Mouse (Mus musculus) embryonic facial prominence, embryonic 15.5 days (tissue): ENCODE results near the gene Cdk2ap2. TPM values are rescaled to one million over a fixed set of nuclear protein-coding genes. Genes with fewer than 3 reads are reported as not detected.
"Not testable (repeated sequence)": the region's sequence is repeated elsewhere in the genome, so short reads cannot be mapped to it uniquely, and the experiment has no call there.

Experiments used
- ATAC-seq: fragments of 200-750 bp; cut with Nextera tagmentation; 2 replicates; pipeline ENCODE4 v1.8.0; 2017; ENCODE audit warnings: low read depth, moderate TSS enrichment; ENCODE audit not compliant: insufficient number of reproducible peaks, low FRiP score, low TSS enrichment
- H3K27ac ChIP-seq: fragments of 300-500 bp; sonication (generic); replicated peaks from 2 replicates; pipeline ENCODE4 v1.5.1; 2015; ENCODE audit warnings: mild to moderate bottlenecking, inconsistent platforms
- H3K27me3 ChIP-seq: fragments of 300-500 bp; sonication (generic); 2 replicates; pipeline ENCODE4 v1.6.1; 2015; ENCODE audit warnings: inconsistent platforms
- H3K36me3 ChIP-seq: fragments of 300-500 bp; sonication (generic); 2 replicates; pipeline ENCODE4 v1.6.1; 2015; ENCODE audit warnings: mild to moderate bottlenecking, inconsistent platforms
- H3K4me1 ChIP-seq: fragments of 300-500 bp; sonication (generic); 2 replicates; pipeline ENCODE4 v1.6.1; 2015; ENCODE audit warnings: inconsistent platforms
- H3K4me2 ChIP-seq: fragments of 300-500 bp; sonication (generic); replicated peaks from 2 replicates; pipeline ENCODE4 v1.6.1; 2015; ENCODE audit warnings: mild to moderate bottlenecking, inconsistent platforms
- H3K4me3 ChIP-seq: fragments of 300-500 bp; sonication (generic); replicated peaks from 2 replicates; pipeline ENCODE4 v1.5.1; 2015; ENCODE audit warnings: mild to moderate bottlenecking, inconsistent platforms
- H3K9ac ChIP-seq: fragments of 300-500 bp; sonication (generic); 2 replicates; pipeline ENCODE4 v1.6.1; 2015; ENCODE audit warnings: inconsistent platforms
- H3K9me3 ChIP-seq: fragments of 300-500 bp; sonication (generic); replicated peaks from 2 replicates; pipeline ENCODE4 v1.6.1; 2016; ENCODE audit warnings: inconsistent platforms
- WGBS: fragments of 180-500 bp; shearing (Covaris S2); methylation state at CpG from one replicate; pipeline ENCODE4 v1.1.7; 2015; 5-methylcytosine and 5-hydroxymethylcytosine counted together
- polyA plus RNA-seq: library from polyadenylated mRNA; unstranded; fragments of >200 nt; fragmentation: Nextera tagmentation; extraction: Ambion mirVana; gene quantifications from 2 replicates; pipeline ENCODE4 v1.2.1, GENCODE M21; 2015

The Cdk2ap2 gene
- polyA plus RNA-seq, 1 experiment from 2014 or later: 92.8 TPM

- Histone ChIP-seq H3K27ac (no peak overlapping the region), H3K9me3 (no peaks in the 10 kb centered on the region), H3K4me3 (no peak overlapping the region), H3K4me1 (peaks cover 16% of the 10 kb centered on the region), H3K36me3 (no peaks in the 10 kb centered on the region), H3K4me2 (no peak overlapping the region), H3K9ac (no peak overlapping the region), H3K27me3 (no peaks in the 10 kb centered on the region)
- WGBS: 84% methylated on average over 13 of the region's 13 CpGs
- ATAC-seq: no peak
These were observed 39.6 kb upstream of the Cdk2ap2 start for GRCm38 (mm10) chr19:4057389-4057788.

- Histone ChIP-seq H3K27me3 (no peaks in the 10 kb centered on the region), H3K9me3 (no peaks in the 10 kb centered on the region), H3K36me3 (no peaks in the 10 kb centered on the region), H3K4me3 (no peak overlapping the region), H3K4me1 (peaks cover 16% of the 10 kb centered on the region), H3K4me2 (no peak overlapping the region), H3K27ac (no peak overlapping the region), H3K9ac (no peak overlapping the region)
- 88% methylated on average over 7 of the region's 7 CpGs for WGBS
- no peak for ATAC-seq
These were observed 39.0 kb upstream of the Cdk2ap2 start for GRCm38 (mm10) chr19:4057962-4058361.

GRCm38 (mm10) chr19:4058581-4058980 is 38.4 kb upstream of the Cdk2ap2 start:
- H3K4me3 ChIP-seq: no peak overlapping the region
- 87% methylated on average over 5 of the region's 5 CpGs for WGBS
- no peak overlapping the region for H3K27ac ChIP-seq
- H3K36me3 ChIP-seq: no peaks in the 10 kb centered on the region
- no peak for ATAC-seq
- no peak overlapping the region for H3K9ac ChIP-seq
- H3K4me2 ChIP-seq: no peak overlapping the region
- H3K27me3 ChIP-seq: no peaks in the 10 kb centered on the region
- H3K9me3 ChIP-seq: no peaks in the 10 kb centered on the region
- H3K4me1 ChIP-seq: peaks cover 16% of the 10 kb centered on the region

GRCm38 (mm10) chr19:4059069-4059740 is 37.8 kb upstream of the Cdk2ap2 start, which contains the start of gene Gstp3:
Gene Gstp3 (minus strand): TSS chr19:4059569.
- H3K4me2 ChIP-seq: no peak within 1 kb of the TSS
- H3K9ac ChIP-seq: no peak within 1 kb of the TSS
- H3K4me3 ChIP-seq: no peak within 1 kb of the TSS
- H3K9me3 ChIP-seq: no peaks in the 10 kb centered on the region
- H3K27me3 ChIP-seq: no peaks in the 10 kb centered on the region
- H3K27ac ChIP-seq: no peak within 1 kb of the TSS
- ATAC-seq: no peak
- H3K36me3 ChIP-seq: no peaks in the 10 kb centered on the region
- peaks cover 16% of the 10 kb centered on the region for H3K4me1 ChIP-seq
- WGBS: 74% methylated on average over 15 of the region's 15 CpGs

- H3K4me1 ChIP-seq: peaks cover 14% of the 10 kb centered on the region
- H3K4me3 ChIP-seq, H3K9ac ChIP-seq, H3K9me3 ChIP-seq, ATAC-seq, H3K4me2 ChIP-seq, H3K36me3 ChIP-seq, H3K27ac ChIP-seq, H3K27me3 ChIP-seq: not testable (repeated sequence)
- WGBS: 87% methylated on average over 8 of the region's 8 CpGs
These were observed 36.7 kb upstream of the Cdk2ap2 start for GRCm38 (mm10) chr19:4060044-4060898.

- Histone ChIP-seq H3K4me3 (no peak overlapping the region), H3K9ac (no peak overlapping the region), H3K27ac (no peak overlapping the region), H3K4me1 (peaks cover 7% of the 10 kb centered on the region; the same call in 1 of the 2 replicates), H3K36me3 (no peaks in the 10 kb centered on the region), H3K9me3 (no peaks in the 10 kb centered on the region), H3K4me2 (no peak overlapping the region), H3K27me3 (no peaks in the 10 kb centered on the region)
- WGBS: 81% methylated on average over 6 of the region's 6 CpGs
- ATAC-seq: no peak
These were observed 36.0 kb upstream of the Cdk2ap2 start for GRCm38 (mm10) chr19:4060899-4061465.

- not testable (repeated sequence) for H3K36me3 ChIP-seq, H3K27me3 ChIP-seq, H3K9ac ChIP-seq, H3K4me3 ChIP-seq, H3K27ac ChIP-seq, ATAC-seq, H3K9me3 ChIP-seq, H3K4me2 ChIP-seq, H3K4me1 ChIP-seq
- 78% methylated on average over 4 of the region's 4 CpGs for WGBS
These were observed 33.6 kb upstream of the Cdk2ap2 start for GRCm38 (mm10) chr19:4063357-4063756.

GRCm38 (mm10) chr19:4064501-4064900 is 32.5 kb upstream of the Cdk2ap2 start:
- H3K36me3 ChIP-seq, H3K27me3 ChIP-seq, H3K27ac ChIP-seq, H3K9ac ChIP-seq, H3K4me3 ChIP-seq, H3K9me3 ChIP-seq, H3K4me2 ChIP-seq, H3K4me1 ChIP-seq, ATAC-seq: not testable (repeated sequence)
- 50% methylated on average over 5 of the region's 11 CpGs for WGBS

- Histone ChIP-seq H3K36me3 (no peaks in the 10 kb centered on the region), H3K27me3 (no peaks in the 10 kb centered on the region), H3K4me1 (no peaks in the 10 kb centered on the region), H3K4me3 (no peak overlapping the region), H3K9ac (no peak overlapping the region), H3K9me3 (no peaks in the 10 kb centered on the region), H3K4me2 (no peak overlapping the region), H3K27ac (no peak overlapping the region)
- no peak for ATAC-seq
- WGBS: 59% methylated on average over 6 of the region's 6 CpGs
These were observed 30.7 kb upstream of the Cdk2ap2 start for GRCm38 (mm10) chr19:4066280-4066679.

- Histone ChIP-seq H3K4me2 (no peak overlapping the region), H3K9me3 (no peaks in the 10 kb centered on the region), H3K27me3 (no peaks in the 10 kb centered on the region), H3K27ac (no peak overlapping the region), H3K4me1 (no peaks in the 10 kb centered on the region), H3K9ac (no peak overlapping the region), H3K4me3 (no peak overlapping the region), H3K36me3 (no peaks in the 10 kb centered on the region)
- ATAC-seq: no peak
These were observed 30.1 kb upstream of the Cdk2ap2 start for GRCm38 (mm10) chr19:4066877-4067276.

GRCm38 (mm10) chr19:4068242-4068641 is 28.7 kb upstream of the Cdk2ap2 start:
- 85% methylated on average over 2 of the region's 2 CpGs for WGBS
- not testable (repeated sequence) for H3K27me3 ChIP-seq, H3K36me3 ChIP-seq, H3K9ac ChIP-seq, H3K4me1 ChIP-seq, ATAC-seq, H3K9me3 ChIP-seq, H3K4me3 ChIP-seq, H3K4me2 ChIP-seq, H3K27ac ChIP-seq
